Mouse (Mus musculus): Measurements from ENCODE around the gene Maob. TPM values are rescaled to one million over a fixed set of nuclear protein-coding genes. Genes with fewer than 3 reads are reported as not detected.

The Maob gene
- polyA plus RNA-seq (2015; fragmentation: Nextera tagmentation; extraction: Ambion mirVana) = 2.2 and 2.9 TPM in 2 replicates

DNA sequence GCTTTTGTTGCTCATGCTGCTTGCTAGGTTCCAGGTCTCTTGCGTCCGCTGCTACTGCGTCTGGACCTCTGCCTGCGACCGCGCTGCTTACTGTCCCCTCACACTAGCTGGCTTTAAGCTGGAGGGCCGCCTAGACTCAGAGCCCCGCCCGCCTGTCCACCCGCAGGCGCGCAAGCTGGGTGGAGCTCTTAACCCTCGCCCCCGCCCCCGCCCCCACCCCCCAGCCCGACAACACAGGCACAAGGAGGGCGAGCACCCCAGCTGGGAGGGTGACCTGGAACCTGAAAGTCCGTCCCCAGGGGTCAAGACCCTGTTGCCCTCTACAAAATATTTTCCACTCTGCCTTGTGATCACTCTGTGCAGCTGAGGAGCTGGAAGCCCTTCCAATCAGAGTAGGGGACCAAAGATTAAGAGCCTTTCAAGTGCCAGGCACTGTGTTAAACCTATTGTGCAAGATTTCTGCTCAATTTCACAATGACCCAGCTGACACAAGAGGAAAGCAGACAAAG, at the start of gene Maob:
Gene Maob (minus strand): TSS at position 106 of the 509 bp plus-strand sequence.
- WGBS = 16% methylated on average over 15 of the region's 18 CpGs
- no peaks in the 10 kb centered on the region for H3K27me3 ChIP-seq (replicated peaks; ENCODE audit: control insufficient read depth, insufficient read depth, low read length)
- H3K4me1 ChIP-seq (replicated peaks; ENCODE audit: control insufficient read depth, insufficient read depth, low read length) = no peaks in the 10 kb centered on the region
- peak within 1 kb of the TSS; percentile 45 for H3K9ac ChIP-seq (replicated peaks; ENCODE audit: low read depth, low read length)
- peak; percentile 65 for ATAC-seq
- H3K9me3 ChIP-seq (ENCODE audit: control insufficient read depth, low read length) = no peaks in the 10 kb centered on the region
- peak within 1 kb of the TSS; percentile 33 for H3K4me3 ChIP-seq (replicated peaks; ENCODE audit: low read length)
- no peak within 1 kb of the TSS for H3K27ac ChIP-seq (ENCODE audit: low read length)
- H3K36me3 ChIP-seq (ENCODE audit: control insufficient read depth, insufficient read depth) = no peaks in the 10 kb centered on the region
- peak within 1 kb of the TSS; percentile 52 for H3K4me2 ChIP-seq (ENCODE audit: low read length)

DNA sequence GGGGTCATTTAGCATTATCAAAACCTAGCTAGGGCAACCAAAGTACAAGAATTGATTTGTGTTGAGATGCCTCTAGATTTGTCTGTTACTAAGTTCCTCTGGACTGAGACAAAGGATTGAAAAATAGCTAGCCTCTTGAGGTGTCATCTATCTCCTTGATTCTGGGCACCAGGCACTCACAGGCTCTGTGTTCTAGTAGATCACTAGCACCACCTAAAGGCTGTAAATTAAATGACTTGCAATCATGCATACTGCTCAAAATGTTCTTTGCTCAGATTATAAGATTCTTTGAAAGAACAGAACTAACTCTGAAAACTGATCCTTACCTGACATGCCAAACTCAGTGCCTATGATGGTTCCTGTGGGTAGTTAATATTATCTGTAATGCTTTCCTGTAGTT, 43.1 kb upstream of the Maob start:
- no peak overlapping the region for H3K27ac ChIP-seq (ENCODE audit: low read length)
- no peaks in the 10 kb centered on the region for H3K36me3 ChIP-seq (ENCODE audit: control insufficient read depth, insufficient read depth)
- H3K4me1 ChIP-seq (replicated peaks; ENCODE audit: control insufficient read depth, insufficient read depth, low read length) = no peaks in the 10 kb centered on the region
- no peaks in the 10 kb centered on the region for H3K9me3 ChIP-seq (ENCODE audit: control insufficient read depth, low read length)
- no peak overlapping the region for H3K4me2 ChIP-seq (ENCODE audit: low read length)
- no peak overlapping the region for H3K9ac ChIP-seq (replicated peaks; ENCODE audit: low read depth, low read length)
- H3K4me3 ChIP-seq (replicated peaks; ENCODE audit: low read length) = no peak overlapping the region
- H3K27me3 ChIP-seq (replicated peaks; ENCODE audit: control insufficient read depth, insufficient read depth, low read length) = no peaks in the 10 kb centered on the region
- no peak for ATAC-seq

DNA sequence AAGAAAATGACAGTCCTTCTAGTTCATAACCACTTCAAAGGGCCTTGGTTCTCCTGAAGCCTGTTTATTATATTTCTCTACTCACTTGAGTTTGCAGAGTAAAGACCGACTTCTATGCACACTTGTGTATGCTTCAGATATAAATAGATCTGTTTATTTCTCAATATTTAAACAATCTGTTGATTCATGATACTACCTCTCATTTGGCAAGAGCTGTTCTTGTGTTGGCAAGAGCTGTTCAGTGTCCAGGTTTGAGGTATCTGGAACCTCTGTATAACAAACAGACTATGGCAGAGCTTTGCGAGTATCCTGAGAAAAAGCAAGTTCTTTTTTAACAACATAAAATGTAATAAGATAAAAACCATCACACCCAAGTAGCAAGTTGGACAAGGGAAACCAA, 28.9 kb upstream of the Maob start:
- Histone ChIP-seq H3K4me1 (replicated peaks; ENCODE audit: control insufficient read depth, insufficient read depth, low read length) (no peaks in the 10 kb centered on the region), H3K36me3 (ENCODE audit: control insufficient read depth, insufficient read depth) (no peaks in the 10 kb centered on the region), H3K27ac (ENCODE audit: low read length) (no peak overlapping the region), H3K27me3 (replicated peaks; ENCODE audit: control insufficient read depth, insufficient read depth, low read length) (no peaks in the 10 kb centered on the region), H3K4me2 (ENCODE audit: low read length) (no peak overlapping the region), H3K9me3 (ENCODE audit: control insufficient read depth, low read length) (no peaks in the 10 kb centered on the region), H3K4me3 (replicated peaks; ENCODE audit: low read length) (no peak overlapping the region), H3K9ac (replicated peaks; ENCODE audit: low read depth, low read length) (no peak overlapping the region)
- no peak for ATAC-seq
- 90% methylated on average over 2 of the region's 2 CpGs for WGBS

DNA sequence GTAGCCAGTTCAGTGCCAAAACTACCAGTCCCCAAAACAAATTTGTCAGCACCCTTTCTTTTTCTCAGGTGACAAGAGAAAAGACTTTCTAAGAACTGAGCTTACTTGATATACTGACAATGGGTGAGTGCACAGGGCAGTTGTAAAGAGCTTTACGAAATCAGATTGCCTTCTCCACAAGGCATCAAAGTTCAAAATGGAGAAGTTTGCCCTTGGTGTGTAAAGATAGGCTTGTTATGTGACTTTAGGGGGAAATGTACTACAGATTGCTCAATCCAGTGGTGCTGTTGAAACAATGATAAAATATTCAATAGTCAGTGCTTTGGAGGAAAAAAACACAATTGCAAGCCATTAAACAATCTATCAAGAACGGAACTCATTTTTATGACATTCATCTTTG, 24.3 kb upstream of the Maob start:
- no peaks in the 10 kb centered on the region for H3K36me3 ChIP-seq (ENCODE audit: control insufficient read depth, insufficient read depth)
- WGBS = 88% methylated on average over 2 of the region's 2 CpGs

DNA sequence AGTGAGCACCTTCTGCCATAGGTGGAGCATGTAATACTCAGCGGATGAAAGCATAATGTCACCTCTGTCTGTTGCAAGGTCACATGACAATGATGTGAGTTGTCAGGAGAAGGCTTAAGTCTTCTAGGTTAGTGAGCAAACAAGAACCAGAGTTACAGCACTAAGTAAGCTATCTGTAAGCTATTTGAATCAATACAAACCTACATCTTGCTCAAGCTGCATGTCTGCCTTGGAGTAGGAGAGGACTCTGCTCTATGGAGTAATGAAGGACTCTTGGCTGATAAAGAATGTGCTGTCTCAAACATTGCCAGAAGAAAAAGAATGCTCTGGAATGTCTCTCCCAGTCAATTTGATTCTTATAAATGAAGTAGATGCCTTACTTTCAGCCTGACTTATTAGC, 20.1 kb upstream of the Maob start:
- Histone ChIP-seq H3K9me3 (ENCODE audit: control insufficient read depth, low read length) (no peaks in the 10 kb centered on the region), H3K4me3 (replicated peaks; ENCODE audit: low read length) (no peak overlapping the region)
- WGBS = 85% methylated on average over 1 of the region's 1 CpGs

More for the DNA sequence above, 24.3 kb upstream of the Maob start:
- Histone ChIP-seq H3K4me3 (replicated peaks; ENCODE audit: low read length) (no peak overlapping the region), H3K27me3 (replicated peaks; ENCODE audit: control insufficient read depth, insufficient read depth, low read length) (no peaks in the 10 kb centered on the region), H3K4me2 (ENCODE audit: low read length) (no peak overlapping the region), H3K9me3 (ENCODE audit: control insufficient read depth, low read length) (no peaks in the 10 kb centered on the region), H3K9ac (replicated peaks; ENCODE audit: low read depth, low read length) (no peak overlapping the region), H3K27ac (ENCODE audit: low read length) (no peak overlapping the region), H3K4me1 (replicated peaks; ENCODE audit: control insufficient read depth, insufficient read depth, low read length) (no peaks in the 10 kb centered on the region)
- no peak for ATAC-seq

DNA sequence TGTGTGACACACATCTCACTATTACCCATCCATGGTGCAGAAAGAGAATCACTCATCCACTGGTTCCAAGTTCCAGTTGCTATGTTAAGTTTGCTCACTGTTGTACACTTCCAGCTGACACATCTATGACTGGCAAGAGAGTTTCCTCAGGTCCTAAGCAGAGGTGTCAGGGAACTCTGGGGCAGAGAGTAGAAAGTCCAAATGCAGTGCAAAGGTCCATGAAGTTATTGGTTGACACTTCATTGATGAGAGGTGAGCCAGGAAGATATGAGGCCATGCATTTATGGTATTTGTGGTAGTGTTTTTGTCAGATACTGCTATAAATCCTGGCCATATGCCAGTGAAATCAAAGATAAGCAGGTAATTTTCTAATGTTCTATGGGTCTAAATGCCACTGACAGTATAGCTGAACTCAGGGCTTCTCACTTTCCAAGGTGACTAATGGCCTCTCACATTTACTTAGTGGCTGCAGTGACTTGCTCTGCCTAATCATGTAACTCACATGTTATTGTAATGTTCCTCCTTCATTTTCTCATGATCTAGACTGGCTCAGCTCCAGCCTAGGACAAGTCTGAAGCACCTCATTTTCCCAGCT, 19.4 kb upstream of the Maob start:
- H3K4me3 ChIP-seq (replicated peaks; ENCODE audit: low read length) = no peak overlapping the region
- no peak overlapping the region for H3K27ac ChIP-seq (ENCODE audit: low read length)
- no peaks in the 10 kb centered on the region for H3K9me3 ChIP-seq (ENCODE audit: control insufficient read depth, low read length)
- no peaks in the 10 kb centered on the region for H3K27me3 ChIP-seq (replicated peaks; ENCODE audit: control insufficient read depth, insufficient read depth, low read length)
- no peaks in the 10 kb centered on the region for H3K36me3 ChIP-seq (ENCODE audit: control insufficient read depth, insufficient read depth)
- H3K4me2 ChIP-seq (ENCODE audit: low read length) = no peak overlapping the region
- H3K9ac ChIP-seq (replicated peaks; ENCODE audit: low read depth, low read length) = no peak overlapping the region
- ATAC-seq = no peak
- H3K4me1 ChIP-seq (replicated peaks; ENCODE audit: control insufficient read depth, insufficient read depth, low read length) = no peaks in the 10 kb centered on the region

More for the DNA sequence above, 20.1 kb upstream of the Maob start:
- no peak for ATAC-seq
- Histone ChIP-seq H3K27ac (ENCODE audit: low read length) (no peak overlapping the region), H3K9ac (replicated peaks; ENCODE audit: low read depth, low read length) (no peak overlapping the region), H3K4me1 (replicated peaks; ENCODE audit: control insufficient read depth, insufficient read depth, low read length) (no peaks in the 10 kb centered on the region), H3K36me3 (ENCODE audit: control insufficient read depth, insufficient read depth) (no peaks in the 10 kb centered on the region), H3K27me3 (replicated peaks; ENCODE audit: control insufficient read depth, insufficient read depth, low read length) (no peaks in the 10 kb centered on the region), H3K4me2 (ENCODE audit: low read length) (no peak overlapping the region)

DNA sequence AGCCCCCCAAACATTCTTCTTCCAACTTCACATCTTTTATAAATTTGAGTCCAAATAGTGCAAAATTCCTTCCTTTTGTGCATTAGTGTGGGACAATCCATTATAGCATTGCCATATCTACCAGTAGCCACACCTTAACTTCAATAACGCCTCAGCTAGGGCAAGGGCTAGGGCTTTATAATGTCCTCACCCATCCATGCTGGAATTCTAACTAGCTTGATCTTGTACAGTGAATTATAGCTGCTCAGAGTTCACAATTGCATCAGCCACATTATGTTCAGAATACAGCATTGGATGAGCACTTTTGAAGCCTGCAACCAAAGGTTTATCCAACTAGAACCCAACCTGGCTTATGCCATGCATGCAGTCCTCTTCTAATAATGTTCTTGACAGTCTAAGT, 8.9 kb upstream of the Maob start:
- Histone ChIP-seq H3K4me3 (replicated peaks; ENCODE audit: low read length) (no peak overlapping the region), H3K4me2 (ENCODE audit: low read length) (no peak overlapping the region), H3K9me3 (ENCODE audit: control insufficient read depth, low read length) (no peaks in the 10 kb centered on the region), H3K9ac (replicated peaks; ENCODE audit: low read depth, low read length) (no peak overlapping the region), H3K27me3 (replicated peaks; ENCODE audit: control insufficient read depth, insufficient read depth, low read length) (no peaks in the 10 kb centered on the region), H3K36me3 (ENCODE audit: control insufficient read depth, insufficient read depth) (no peaks in the 10 kb centered on the region), H3K27ac (ENCODE audit: low read length) (no peak overlapping the region), H3K4me1 (replicated peaks; ENCODE audit: control insufficient read depth, insufficient read depth, low read length) (no peaks in the 10 kb centered on the region)
- WGBS = 83% methylated on average over 1 of the region's 1 CpGs
- ATAC-seq = no peak

DNA sequence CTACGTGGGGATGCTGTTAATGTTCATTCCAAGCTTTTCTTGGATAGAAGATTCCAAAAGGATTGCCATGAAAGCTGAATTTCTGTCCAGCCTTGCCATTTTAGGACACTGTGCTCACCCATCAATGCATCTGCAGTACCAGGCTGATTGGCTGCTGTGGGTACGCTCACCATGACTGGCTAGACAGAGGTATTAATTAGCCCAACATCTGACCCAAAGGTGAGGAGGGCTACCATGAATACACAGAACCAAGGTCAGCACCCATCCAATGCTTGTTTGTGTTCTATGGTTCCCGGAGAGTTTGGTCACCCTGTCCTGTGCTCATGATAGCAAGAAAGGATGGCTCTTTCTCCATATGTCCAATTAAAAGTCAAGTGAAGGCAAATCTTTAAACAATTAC, 1.2 kb downstream of the Maob start:
- H3K4me1 ChIP-seq (replicated peaks; ENCODE audit: control insufficient read depth, insufficient read depth, low read length) = no peaks in the 10 kb centered on the region
- H3K9me3 ChIP-seq (ENCODE audit: control insufficient read depth, low read length) = no peaks in the 10 kb centered on the region
- H3K27me3 ChIP-seq (replicated peaks; ENCODE audit: control insufficient read depth, insufficient read depth, low read length) = no peaks in the 10 kb centered on the region
- no peak for ATAC-seq
- H3K9ac ChIP-seq (replicated peaks; ENCODE audit: low read depth, low read length) = no peak overlapping the region
- H3K4me3 ChIP-seq (replicated peaks; ENCODE audit: low read length) = no peak overlapping the region
- 89% methylated on average over 3 of the region's 3 CpGs for WGBS
- no peak overlapping the region for H3K27ac ChIP-seq (ENCODE audit: low read length)
- H3K4me2 ChIP-seq (ENCODE audit: low read length) = no peak overlapping the region
- H3K36me3 ChIP-seq (ENCODE audit: control insufficient read depth, insufficient read depth) = no peaks in the 10 kb centered on the region

DNA sequence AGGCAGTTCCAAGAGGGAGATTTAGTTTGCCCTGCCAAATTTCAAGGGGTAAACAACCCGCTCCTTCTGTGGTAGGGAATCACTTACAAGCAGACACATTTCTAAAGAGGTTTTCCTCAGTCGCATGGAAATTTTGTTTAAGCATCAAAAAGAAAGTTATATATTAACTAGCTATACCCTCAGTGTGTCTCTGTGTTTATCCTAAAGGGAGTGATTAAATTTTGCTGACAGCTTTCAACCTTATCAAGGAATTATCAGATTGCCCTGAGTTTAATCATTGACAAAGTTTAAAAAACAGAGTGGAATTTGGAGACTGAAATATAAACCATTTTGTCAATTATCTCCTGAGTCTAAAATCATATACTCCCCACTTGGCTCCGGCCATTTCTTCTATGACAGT, 5.1 kb downstream of the Maob start:
- Histone ChIP-seq H3K4me2 (ENCODE audit: low read length) (no peak overlapping the region), H3K4me3 (replicated peaks; ENCODE audit: low read length) (no peak overlapping the region), H3K4me1 (replicated peaks; ENCODE audit: control insufficient read depth, insufficient read depth, low read length) (no peaks in the 10 kb centered on the region), H3K9ac (replicated peaks; ENCODE audit: low read depth, low read length) (no peak overlapping the region), H3K9me3 (ENCODE audit: control insufficient read depth, low read length) (no peaks in the 10 kb centered on the region), H3K36me3 (ENCODE audit: control insufficient read depth, insufficient read depth) (no peaks in the 10 kb centered on the region), H3K27ac (ENCODE audit: low read length) (no peak overlapping the region), H3K27me3 (replicated peaks; ENCODE audit: control insufficient read depth, insufficient read depth, low read length) (no peaks in the 10 kb centered on the region)
- WGBS = 60% methylated on average over 3 of the region's 3 CpGs
- no peak for ATAC-seq

DNA sequence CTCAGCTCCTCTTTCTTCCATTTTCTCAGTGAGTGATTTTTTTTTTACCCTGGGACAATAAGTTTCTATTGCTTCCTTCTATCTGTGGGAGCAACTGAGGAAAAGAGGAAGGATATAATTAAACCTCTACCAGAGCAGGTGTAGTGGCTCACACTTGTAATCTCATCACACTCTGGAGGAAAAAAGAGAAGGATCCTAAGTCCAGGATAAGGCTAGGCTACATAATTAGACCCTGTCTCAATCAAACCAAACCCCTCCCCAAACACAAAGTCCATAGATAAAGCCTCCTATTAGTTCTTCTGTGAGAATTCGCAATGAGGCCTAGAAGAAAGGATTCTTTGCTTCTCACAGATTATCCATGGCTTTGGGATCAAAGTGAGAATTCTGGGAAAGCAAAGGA, 49.7 kb downstream of the Maob start:
- Histone ChIP-seq H3K9ac (replicated peaks; ENCODE audit: low read depth, low read length) (no peak overlapping the region), H3K27me3 (replicated peaks; ENCODE audit: control insufficient read depth, insufficient read depth, low read length) (no peaks in the 10 kb centered on the region), H3K4me1 (replicated peaks; ENCODE audit: control insufficient read depth, insufficient read depth, low read length) (no peaks in the 10 kb centered on the region), H3K36me3 (ENCODE audit: control insufficient read depth, insufficient read depth) (no peaks in the 10 kb centered on the region), H3K9me3 (ENCODE audit: control insufficient read depth, low read length) (no peaks in the 10 kb centered on the region), H3K4me2 (ENCODE audit: low read length) (no peak overlapping the region), H3K4me3 (replicated peaks; ENCODE audit: low read length) (no peak overlapping the region), H3K27ac (ENCODE audit: low read length) (no peak overlapping the region)
- ATAC-seq = no peak
- WGBS = 52% methylated on average over 1 of the region's 1 CpGs
